Mouse (Mus musculus): Measurements from ENCODE around the gene Sod2. TPM values are rescaled to one million over a fixed set of nuclear protein-coding genes. Genes with fewer than 3 reads are reported as not detected.
"Not testable (repeated sequence)": the region's sequence is repeated elsewhere in the genome, so short reads cannot be mapped to it uniquely, and the experiment has no call there.

The Sod2 gene
- polyA plus RNA-seq, 1 experiment, result 98.5 TPM

DNA sequence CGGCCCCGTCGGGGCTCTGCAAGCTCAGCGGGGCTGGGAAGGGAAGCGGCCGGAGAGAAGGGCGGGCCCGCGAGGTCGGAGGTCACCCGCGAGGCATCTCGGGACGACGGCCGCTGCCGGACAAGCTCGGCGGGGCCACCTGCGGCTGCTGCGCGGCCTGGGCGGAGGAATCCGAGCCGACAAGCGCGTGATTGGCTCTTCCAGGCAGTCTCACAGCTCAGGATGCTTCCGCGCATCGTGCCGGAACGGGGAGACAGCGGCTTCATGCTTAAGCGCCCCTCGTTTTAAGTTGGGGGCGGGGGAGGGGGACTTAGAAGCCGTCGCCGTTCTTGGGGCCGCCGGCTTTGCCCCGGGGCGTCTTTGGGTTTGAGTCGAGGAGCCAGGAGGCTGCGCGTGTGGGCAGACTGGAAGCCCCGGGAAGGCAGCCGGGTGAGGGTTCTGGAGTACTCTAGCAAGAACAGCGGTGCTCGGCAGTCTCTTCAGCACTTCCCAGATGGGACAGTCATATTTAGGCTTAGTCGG is 14.1 kb upstream of the Sod2 start:
- H3K4me3 ChIP-seq (ENCODE audit: low read depth, low read length), result peak overlapping the region; percentile 71
- H3K27me3 ChIP-seq (ENCODE audit: control insufficient read depth, insufficient read depth, low read length, poor library complexity, severe bottlenecking), result no peaks in the 10 kb centered on the region
- peak overlapping the region; percentile 92 for H3K27ac ChIP-seq (ENCODE audit: insufficient read depth, low read length)
- H3K9me3 ChIP-seq (replicated peaks; ENCODE audit: control insufficient read depth, insufficient read depth, low read length, poor library complexity, severe bottlenecking), result no peaks in the 10 kb centered on the region
- TF ChIP-seq CTCF (IDR thresholded peaks at IDR 0.05; ENCODE audit: low read depth, low read length) (no peak), EP300 (IDR thresholded peaks at IDR 0.05; ENCODE audit: insufficient read depth, low read depth, low read length) (peak; percentile 84; the same call in 1 of the 2 replicates), POLR2A (IDR thresholded peaks at IDR 0.05; ENCODE audit: insufficient read depth, low read length) (peak; percentile 37)
- peak overlapping the region; percentile 100 for H3K9ac ChIP-seq (ENCODE audit: low read depth, poor library complexity, severe bottlenecking)
- peaks cover 7% of the 10 kb centered on the region for H3K36me3 ChIP-seq (ENCODE audit: control insufficient read depth, insufficient read depth, low read length, poor library complexity, severe bottlenecking)
- H3K4me1 ChIP-seq (ENCODE audit: control insufficient read depth, insufficient read depth, low read length), result no peaks in the 10 kb centered on the region

DNA sequence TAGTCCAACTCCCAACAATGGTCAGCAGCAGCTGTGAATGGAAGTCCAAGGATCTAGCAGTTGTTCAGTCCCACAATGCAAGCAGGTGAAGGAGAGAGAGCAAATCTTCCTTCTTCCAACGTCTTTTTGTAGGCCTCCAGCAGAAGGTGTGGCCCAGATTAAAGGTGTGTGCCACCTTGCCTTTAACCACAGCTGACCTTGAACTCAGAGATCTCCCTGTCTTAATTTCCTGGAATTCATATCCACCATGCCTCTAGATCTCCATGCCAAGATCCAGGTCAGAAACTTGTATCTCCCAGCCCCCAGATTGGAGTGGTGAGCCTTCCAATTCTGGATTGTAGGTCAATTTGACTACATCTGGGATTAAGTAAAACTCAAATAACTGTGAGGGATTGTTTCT is 12.6 kb upstream of the Sod2 start, which contains the start of gene Wtap:
Gene Wtap, minus strand, starts transcription at position 101 of the 400 bp plus-strand sequence.
- peak within 1 kb of the TSS; percentile 92 for H3K27ac ChIP-seq (ENCODE audit: insufficient read depth, low read length)

DNA sequence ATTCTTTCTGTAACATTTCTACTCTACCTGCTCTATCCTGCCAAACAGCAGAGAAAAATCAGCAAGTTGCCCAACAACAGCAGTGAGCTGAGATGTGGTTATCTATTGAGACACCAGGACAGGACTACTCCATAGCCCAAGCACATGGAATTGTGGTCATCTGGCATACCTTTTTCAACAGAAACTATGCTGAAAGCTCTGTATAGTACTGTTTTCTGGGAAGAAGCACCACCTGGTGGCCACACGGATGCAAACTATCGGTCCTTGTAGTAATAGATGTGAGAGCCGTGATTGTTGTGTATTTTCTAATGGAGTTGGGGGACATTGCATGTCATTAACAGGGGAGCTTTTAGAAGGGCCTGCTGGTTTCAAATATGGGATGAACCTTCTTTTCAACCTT is 10.3 kb upstream of the Sod2 start:
- Histone ChIP-seq H3K9me3 (replicated peaks; ENCODE audit: control insufficient read depth, insufficient read depth, low read length, poor library complexity, severe bottlenecking) (no peaks in the 10 kb centered on the region), H3K9ac (ENCODE audit: low read depth, poor library complexity, severe bottlenecking) (no peak overlapping the region; the same call in 1 of the 2 replicates), H3K4me3 (ENCODE audit: low read depth, low read length) (no peak overlapping the region), H3K27me3 (ENCODE audit: control insufficient read depth, insufficient read depth, low read length, poor library complexity, severe bottlenecking) (no peaks in the 10 kb centered on the region), H3K27ac (ENCODE audit: insufficient read depth, low read length) (peak overlapping the region; percentile 58; the same call in 1 of the 2 replicates), H3K36me3 (ENCODE audit: control insufficient read depth, insufficient read depth, low read length, poor library complexity, severe bottlenecking) (no peaks in the 10 kb centered on the region), H3K4me1 (ENCODE audit: control insufficient read depth, insufficient read depth, low read length) (peaks cover 2% of the 10 kb centered on the region)
- TF ChIP-seq POLR2A (IDR thresholded peaks at IDR 0.05; ENCODE audit: insufficient read depth, low read length) (no peak), CTCF (IDR thresholded peaks at IDR 0.05; ENCODE audit: low read depth, low read length) (no peak), EP300 (IDR thresholded peaks at IDR 0.05; ENCODE audit: insufficient read depth, low read depth, low read length) (no peak)

More for the DNA sequence above, 12.6 kb upstream of the Sod2 start, which contains the start of gene Wtap:
- no peak within 1 kb of the TSS for H3K4me3 ChIP-seq (ENCODE audit: low read depth, low read length)
- H3K27me3 ChIP-seq (ENCODE audit: control insufficient read depth, insufficient read depth, low read length, poor library complexity, severe bottlenecking), result no peaks in the 10 kb centered on the region
- peaks cover under 1% of the 10 kb centered on the region; the same call in 1 of the 2 replicates for H3K36me3 ChIP-seq (ENCODE audit: control insufficient read depth, insufficient read depth, low read length, poor library complexity, severe bottlenecking)
- H3K9me3 ChIP-seq (replicated peaks; ENCODE audit: control insufficient read depth, insufficient read depth, low read length, poor library complexity, severe bottlenecking), result no peaks in the 10 kb centered on the region
- no peaks in the 10 kb centered on the region for H3K4me1 ChIP-seq (ENCODE audit: control insufficient read depth, insufficient read depth, low read length)
- TF ChIP-seq POLR2A (IDR thresholded peaks at IDR 0.05; ENCODE audit: insufficient read depth, low read length) (no peak), EP300 (IDR thresholded peaks at IDR 0.05; ENCODE audit: insufficient read depth, low read depth, low read length) (no peak), CTCF (IDR thresholded peaks at IDR 0.05; ENCODE audit: low read depth, low read length) (no peak)
- H3K9ac ChIP-seq (ENCODE audit: low read depth, poor library complexity, severe bottlenecking), result peak within 1 kb of the TSS; percentile 91

DNA sequence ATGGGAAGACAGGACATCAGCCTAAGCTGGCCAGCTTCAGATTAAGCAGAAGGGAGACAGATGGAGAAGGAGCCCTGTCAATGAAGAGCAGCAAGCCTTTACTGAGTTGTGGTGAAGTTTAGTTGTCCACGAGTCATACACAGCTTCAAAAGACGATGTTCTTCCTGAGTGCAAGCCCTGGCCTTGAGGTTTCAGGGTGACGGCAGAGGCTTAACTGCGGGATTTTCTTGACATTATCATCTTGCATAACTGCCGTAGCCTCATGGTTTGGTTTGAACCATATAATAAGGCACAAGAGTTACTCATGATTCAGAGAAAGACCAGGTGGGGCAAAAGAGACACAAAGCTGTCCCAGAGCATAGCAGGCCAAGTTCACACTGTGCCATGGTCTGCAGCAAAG is 8.8 kb upstream of the Sod2 start:
- TF ChIP-seq POLR2A (IDR thresholded peaks at IDR 0.05; ENCODE audit: insufficient read depth, low read length) (no peak), EP300 (IDR thresholded peaks at IDR 0.05; ENCODE audit: insufficient read depth, low read depth, low read length) (no peak), CTCF (IDR thresholded peaks at IDR 0.05; ENCODE audit: low read depth, low read length) (no peak)
- peak overlapping the region; percentile 52 for H3K27ac ChIP-seq (ENCODE audit: insufficient read depth, low read length)

DNA sequence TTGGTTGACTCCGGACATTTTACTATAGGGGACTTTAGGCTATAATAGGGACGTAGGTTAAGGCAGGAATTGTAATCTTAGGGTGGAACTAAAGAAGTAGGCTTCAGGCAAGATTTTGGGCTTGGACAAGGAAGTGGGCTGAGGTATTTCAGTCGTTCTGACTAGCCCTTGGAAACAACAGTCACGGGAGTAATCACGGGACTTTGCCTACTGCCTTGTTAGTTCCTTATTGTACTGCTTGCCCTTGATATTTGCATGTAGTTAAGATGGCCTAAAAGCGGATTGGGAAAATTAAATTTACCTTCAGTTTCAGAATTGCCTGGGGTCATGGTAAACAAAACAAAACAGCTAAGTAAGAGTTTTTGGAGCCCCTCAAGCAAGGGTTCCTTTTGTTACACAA is 7.6 kb upstream of the Sod2 start:
- H3K27me3 ChIP-seq (ENCODE audit: control insufficient read depth, insufficient read depth, low read length, poor library complexity, severe bottlenecking), result no peaks in the 10 kb centered on the region
- H3K36me3 ChIP-seq (ENCODE audit: control insufficient read depth, insufficient read depth, low read length, poor library complexity, severe bottlenecking), result no peaks in the 10 kb centered on the region
- no peak overlapping the region for H3K9ac ChIP-seq (ENCODE audit: low read depth, poor library complexity, severe bottlenecking)
- H3K4me1 ChIP-seq (ENCODE audit: control insufficient read depth, insufficient read depth, low read length), result peaks cover 2% of the 10 kb centered on the region
- no peak overlapping the region for H3K4me3 ChIP-seq (ENCODE audit: low read depth, low read length)
- no peak for TF ChIP-seq EP300 (IDR thresholded peaks at IDR 0.05; ENCODE audit: insufficient read depth, low read depth, low read length)
- TF ChIP-seq POLR2A (IDR thresholded peaks at IDR 0.05; ENCODE audit: insufficient read depth, low read length), result no peak
- no peak for TF ChIP-seq CTCF (IDR thresholded peaks at IDR 0.05; ENCODE audit: low read depth, low read length)
- H3K27ac ChIP-seq (ENCODE audit: insufficient read depth, low read length), result peak overlapping the region; percentile 98
- H3K9me3 ChIP-seq (replicated peaks; ENCODE audit: control insufficient read depth, insufficient read depth, low read length, poor library complexity, severe bottlenecking), result no peaks in the 10 kb centered on the region

More for the DNA sequence above, 8.8 kb upstream of the Sod2 start:
- no peak overlapping the region for H3K4me3 ChIP-seq (ENCODE audit: low read depth, low read length)
- H3K36me3 ChIP-seq (ENCODE audit: control insufficient read depth, insufficient read depth, low read length, poor library complexity, severe bottlenecking), result no peaks in the 10 kb centered on the region
- H3K9me3 ChIP-seq (replicated peaks; ENCODE audit: control insufficient read depth, insufficient read depth, low read length, poor library complexity, severe bottlenecking), result no peaks in the 10 kb centered on the region
- no peaks in the 10 kb centered on the region for H3K27me3 ChIP-seq (ENCODE audit: control insufficient read depth, insufficient read depth, low read length, poor library complexity, severe bottlenecking)
- H3K4me1 ChIP-seq (ENCODE audit: control insufficient read depth, insufficient read depth, low read length), result peaks cover 2% of the 10 kb centered on the region
- no peak overlapping the region for H3K9ac ChIP-seq (ENCODE audit: low read depth, poor library complexity, severe bottlenecking)

DNA sequence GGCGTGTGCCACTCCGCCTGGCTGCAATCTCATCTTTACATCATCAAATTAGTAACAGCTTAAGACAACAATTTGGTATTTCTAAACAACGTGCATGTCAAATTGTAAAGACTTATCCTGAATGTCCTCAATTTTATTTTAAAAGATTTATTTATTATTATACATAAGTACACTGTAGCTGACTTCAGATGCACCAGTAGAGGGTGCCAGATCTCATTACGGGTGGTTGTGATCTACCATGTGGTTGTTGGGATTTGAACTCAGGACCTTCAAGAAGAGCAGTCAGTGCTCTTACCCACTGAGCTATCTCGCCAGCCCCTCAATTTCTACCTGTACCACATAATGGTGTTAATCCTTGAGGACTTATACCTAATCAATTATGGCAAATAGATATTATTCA is 4.4 kb upstream of the Sod2 start:
- H3K4me1 ChIP-seq (ENCODE audit: control insufficient read depth, insufficient read depth, low read length); H3K27me3 ChIP-seq (ENCODE audit: control insufficient read depth, insufficient read depth, low read length, poor library complexity, severe bottlenecking); H3K27ac ChIP-seq (ENCODE audit: insufficient read depth, low read length); H3K36me3 ChIP-seq (ENCODE audit: control insufficient read depth, insufficient read depth, low read length, poor library complexity, severe bottlenecking); H3K4me3 ChIP-seq (ENCODE audit: low read depth, low read length); H3K9ac ChIP-seq (ENCODE audit: low read depth, poor library complexity, severe bottlenecking); H3K9me3 ChIP-seq (replicated peaks; ENCODE audit: control insufficient read depth, insufficient read depth, low read length, poor library complexity, severe bottlenecking): not testable (repeated sequence)

DNA sequence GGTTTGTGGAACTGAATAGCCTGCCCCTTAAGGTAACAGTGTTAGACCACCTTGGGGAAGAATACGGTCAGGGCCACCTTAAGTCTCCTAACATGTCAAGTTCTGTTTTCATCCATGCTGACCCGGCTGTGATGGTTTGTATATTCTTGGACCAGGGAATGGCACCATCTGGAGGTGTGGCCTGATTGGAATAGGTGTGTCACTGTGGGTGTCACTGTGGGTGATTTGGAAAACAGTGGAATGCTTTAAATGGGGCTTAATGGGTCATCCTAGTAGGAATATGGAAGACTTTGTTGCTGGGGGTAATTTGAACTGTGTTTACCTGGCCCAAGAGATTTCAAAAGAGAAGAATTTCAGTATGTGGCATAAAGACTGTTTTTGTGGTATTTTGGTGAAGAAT is 2.2 kb upstream of the Sod2 start:
- not testable (repeated sequence) for H3K9ac ChIP-seq (ENCODE audit: low read depth, poor library complexity, severe bottlenecking); H3K4me1 ChIP-seq (ENCODE audit: control insufficient read depth, insufficient read depth, low read length); H3K27me3 ChIP-seq (ENCODE audit: control insufficient read depth, insufficient read depth, low read length, poor library complexity, severe bottlenecking); H3K4me3 ChIP-seq (ENCODE audit: low read depth, low read length); H3K36me3 ChIP-seq (ENCODE audit: control insufficient read depth, insufficient read depth, low read length, poor library complexity, severe bottlenecking); H3K9me3 ChIP-seq (replicated peaks; ENCODE audit: control insufficient read depth, insufficient read depth, low read length, poor library complexity, severe bottlenecking)
- peak overlapping the region; percentile 86 for H3K27ac ChIP-seq (ENCODE audit: insufficient read depth, low read length)
